9 mouse cellular contexts compared by ENCODE assay signal in the genomic region with DNA sequence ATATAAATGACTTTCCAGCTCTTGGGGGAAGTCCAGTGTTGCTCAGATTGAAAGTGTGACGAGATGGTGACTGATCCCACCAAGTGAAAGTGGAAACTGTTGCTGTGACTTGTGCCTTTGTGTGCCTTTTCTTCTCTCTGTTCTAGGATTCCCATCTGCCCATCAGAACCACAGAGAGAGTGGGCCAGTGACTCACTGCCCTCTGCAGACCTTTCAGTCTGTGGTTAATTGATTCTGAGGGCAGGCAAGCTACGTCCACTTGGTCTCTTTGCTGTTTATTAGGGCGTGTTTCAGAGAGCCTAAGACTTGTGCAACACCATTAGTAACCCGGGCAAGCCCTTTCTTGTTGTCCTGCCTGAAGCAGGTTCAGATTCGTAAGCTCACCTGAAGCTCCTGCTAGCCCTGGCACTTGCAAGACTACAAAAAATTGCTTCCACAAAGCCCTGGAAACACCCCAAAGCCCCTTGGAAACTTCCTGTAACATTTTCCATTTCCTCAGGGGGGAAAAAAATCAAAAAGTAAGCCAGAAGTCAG. TPM values are rescaled to one million over a fixed set of nuclear protein-coding genes. Genes with fewer than 3 reads are reported as not detected.
DNase-seq lines count a peak whose midpoint lies in the region; ATAC-seq lines count a peak whose summit lies in the region.
"Had no signal": no experiment of that assay in that cellular context is flagged by ENCODE, and none has a peak within 500 bp of the region (broad histone marks: within the 10 kb centered on the region; RNA-seq: fewer than 3 reads in every experiment).

No protein-coding gene starts in this region.

- DNase-seq in heart, postnatal 4 days = no peak
- peak; percentile 81 for DNase-seq in 3T3-L1 (ENCODE audit: low read depth, low spot score)
- no peak for DNase-seq in embryo, embryonic 10 days (ENCODE audit: low spot score)
- no peak for DNase-seq in MN1 (ENCODE audit: low spot score)
- DNase-seq in B cell, adult 2 months = no peak
- DNase-seq: kidney, adult 11 months had no signal

- H3K27me3 ChIP-seq in heart, embryonic 16.5 days (ENCODE audit: control insufficient read depth, insufficient read depth, low read length) = no peaks in the 10 kb centered on the region
- H3K27me3 ChIP-seq in megakaryocyte, embryonic 14.5 days (replicated peaks) = no peaks in the 10 kb centered on the region

- no peaks in the 10 kb centered on the region for H3K9me3 ChIP-seq in heart, embryonic 16.5 days (replicated peaks; ENCODE audit: control insufficient read depth, low read length)
- no peaks in the 10 kb centered on the region for H3K9me3 ChIP-seq in megakaryocyte, embryonic 14.5 days

- 0 out of 2 replicates have a peak overlapping the region, but pooled peaks have one; percentile 1 for H3K9ac ChIP-seq in heart, embryonic 16.5 days (ENCODE audit: low read length)

- no peaks in the 10 kb centered on the region for H3K36me3 ChIP-seq in heart, embryonic 16.5 days (ENCODE audit: control insufficient read depth, insufficient read depth)
- H3K36me3 ChIP-seq in megakaryocyte, embryonic 14.5 days (replicated peaks; ENCODE audit: low read length) = peaks cover 56% of the 10 kb centered on the region

- H3K4me3 ChIP-seq in heart, embryonic 16.5 days (ENCODE audit: low read length) = no peak overlapping the region
- H3K4me3 ChIP-seq in megakaryocyte, embryonic 14.5 days (replicated peaks) = peak overlapping the region; percentile 33

- WGBS in heart, embryonic 16.5 days = 69% methylated on average over 5 of the region's 5 CpGs

- no peak overlapping the region for H3K4me2 ChIP-seq in heart, embryonic 16.5 days (ENCODE audit: low read depth, low read length)

- no peak overlapping the region; the same call in 1 of the 2 replicates for H3K27ac ChIP-seq in heart, embryonic 16.5 days (ENCODE audit: low read length)

- peaks cover 7% of the 10 kb centered on the region; the same call in 1 of the 2 replicates for H3K4me1 ChIP-seq in heart, embryonic 16.5 days (ENCODE audit: control insufficient read depth, insufficient read depth, low read length)
- H3K4me1 ChIP-seq in megakaryocyte, embryonic 14.5 days = peaks cover 63% of the 10 kb centered on the region

- ATAC-seq in heart, embryonic 16.5 days (replicated peaks; ENCODE audit: extremely low read depth, insufficient read depth, low FRiP score) = no peak
- peak; percentile 79 for ATAC-seq in activated CD4-positive, CD25-positive, alpha-beta regulatory T cell, adult 4 months

RNA-seq across cellular contexts. Expression of a gene that starts 52.5 kb away (rescaled TPM):
- 8.5 and 9.5 TPM in 2 replicates for polyA plus RNA-seq in heart, embryonic 16.5 days (2015; fragmentation: Nextera tagmentation; extraction: Ambion mirVana)
- 10 to 100 TPM; 12.0 to 12.8 TPM for total RNA-seq in heart, postnatal 4 days (2021)
- polyA plus RNA-seq in activated CD4-positive, CD25-positive, alpha-beta regulatory T cell, adult 4 months (2017; shearing (Covaris generic)) = 10 to 100 TPM; 31.3 to 32.5 TPM
- 0.35 and 0.40 TPM in 2 replicates for polyA plus RNA-seq in megakaryocyte, embryonic 14.5 days (2012; ENCODE audit: insufficient read depth, low replicate concordance)
